ENCODE assay signal across 19 mouse cellular contexts in genomic region chr5:73079801-73080200, GRCm38 (mm10).
"Had no signal": no experiment of that assay in that cellular context is flagged by ENCODE, and none has a peak within 500 bp of the region (broad histone marks: within the 10 kb centered on the region; RNA-seq: fewer than 3 reads in every experiment).

No protein-coding gene starts in this region.

- DNase-seq: liver, postnatal 0 days; lung, adult 2 months; lung, postnatal 14 days; lung, postnatal 36 days; midbrain, embryonic 14.5 days; right cerebral cortex, postnatal 14 days; thymus, adult 2 months; thymus, postnatal 25 days; thymus, postnatal 4 days had no signal

- H3K27ac ChIP-seq: liver, embryonic 15.5 days; lung, embryonic 15.5 days; macrophage; neural tube, embryonic 13.5 days; stomach, embryonic 15.5 days; stomach, postnatal 0 days had no signal

- ATAC-seq: liver, postnatal 0 days; lung, postnatal 0 days; midbrain, embryonic 16.5 days had no signal

- H3K4me3 ChIP-seq: liver, embryonic 15.5 days; lung, embryonic 15.5 days; megakaryocyte, embryonic 14.5 days; neural tube, embryonic 13.5 days; stomach, embryonic 15.5 days had no signal

- H3K4me2 ChIP-seq: liver, embryonic 15.5 days; lung, embryonic 15.5 days; midbrain, embryonic 11.5 days; neural tube, embryonic 13.5 days; stomach, embryonic 15.5 days had no signal

- H3K9ac ChIP-seq: liver, embryonic 15.5 days; liver, postnatal 0 days; lung, embryonic 15.5 days; neural tube, embryonic 13.5 days; stomach, embryonic 15.5 days had no signal

- H3K4me1 ChIP-seq: liver, embryonic 15.5 days; lung, embryonic 15.5 days; megakaryocyte, embryonic 14.5 days; neural tube, embryonic 13.5 days; stomach, embryonic 15.5 days had no signal

- H3K9me3 ChIP-seq: liver, embryonic 15.5 days; lung, embryonic 15.5 days; megakaryocyte, embryonic 14.5 days; neural tube, embryonic 13.5 days; stomach, embryonic 15.5 days had no signal

- H3K27me3 ChIP-seq: liver, embryonic 15.5 days; lung, embryonic 15.5 days; megakaryocyte, embryonic 14.5 days; neural tube, embryonic 13.5 days; stomach, embryonic 15.5 days had no signal
